Mouse (Mus musculus) kidney, postnatal 0 days (tissue): ENCODE data around the gene Csnk1g2. TPM values are rescaled to one million over a fixed set of nuclear protein-coding genes. Genes with fewer than 3 reads are reported as not detected.
"Not testable (repeated sequence)": the region's sequence is repeated elsewhere in the genome, so short reads cannot be mapped to it uniquely, and the experiment has no call there.

Experiments used
- ATAC-seq: fragments of 200-750 bp; cut with Nextera tagmentation; replicated peaks from 2 replicates; pipeline ENCODE4 v1.8.0; 2017; ENCODE audit warnings: low read depth, moderate number of reproducible peaks, moderate TSS enrichment, moderate library complexity; ENCODE audit not compliant: low FRiP score
- DNase-seq: peaks from one replicate; pipeline ENCODE4 v3.0.0-alpha.2; 2016; ENCODE audit warnings: low spot score
- H3K27ac ChIP-seq: fragments of 300-500 bp; sonication (generic); 2 replicates; pipeline ENCODE4 v1.5.1; 2014; ENCODE audit warnings: mild to moderate bottlenecking
- H3K27me3 ChIP-seq: fragments of 300-500 bp; sonication (generic); 2 replicates; pipeline ENCODE4 v1.6.1; 2014; ENCODE audit warnings: low read length, mixed read lengths; ENCODE audit not compliant: insufficient read depth
- H3K36me3 ChIP-seq: fragments of 300-500 bp; sonication (generic); 2 replicates; pipeline ENCODE4 v1.6.1; 2014; ENCODE audit warnings: low read length, mixed read lengths; ENCODE audit not compliant: insufficient read depth
- H3K4me1 ChIP-seq: fragments of 300-500 bp; sonication (generic); replicated peaks from 2 replicates; pipeline ENCODE4 v1.6.1; 2014; ENCODE audit warnings: antibody characterized with exemption, low read length, mixed read lengths; ENCODE audit not compliant: insufficient read depth
- H3K4me2 ChIP-seq: fragments of 300-500 bp; sonication (generic); 2 replicates; pipeline ENCODE4 v1.6.1; 2014; ENCODE audit warnings: mild to moderate bottlenecking, low read length, moderate library complexity, mixed read lengths
- H3K4me3 ChIP-seq: fragments of 300-500 bp; sonication (generic); replicated peaks from 2 replicates; pipeline ENCODE4 v1.5.1; 2014; ENCODE audit warnings: low read depth, low read length
- H3K9ac ChIP-seq: fragments of 300-500 bp; sonication (generic); 2 replicates; pipeline ENCODE4 v1.6.1; 2014; ENCODE audit warnings: low read depth, low read length
- H3K9me3 ChIP-seq: fragments of 300-500 bp; sonication (generic); replicated peaks from 2 replicates; pipeline ENCODE4 v1.6.1; 2016; ENCODE audit warnings: low read length, inconsistent platforms, mixed read lengths
- CTCF ChIP-seq: IDR thresholded peaks from 2 replicates; pipeline ENCODE4 v1.5.1; 2016; ENCODE audit warnings: antibody characterized with exemption, low read depth, mild to moderate bottlenecking, moderate library complexity
- WGBS: fragments of 180-500 bp; shearing (Covaris S2); extraction: QIAGEN DNeasy Blood & Tissue Kit; methylation state at CpG from one replicate; pipeline ENCODE4 v1.1.7; 2014; 5-methylcytosine and 5-hydroxymethylcytosine counted together
- polyA plus RNA-seq: library from polyadenylated mRNA; unstranded; fragments of >200 nt; fragmentation: Nextera tagmentation; extraction: Ambion mirVana; gene quantifications from 2 replicates; pipeline ENCODE4 v1.2.1, GENCODE M21; 2015

The Csnk1g2 gene
- polyA plus RNA-seq, 1 experiment from 2014 or later = 137 TPM

- TF ChIP-seq CTCF = no peak
- no peak for ATAC-seq
- no peak overlapping the region for H3K4me3 ChIP-seq
- H3K4me2 ChIP-seq = no peak overlapping the region
- H3K27ac ChIP-seq = 0 out of 2 replicates have a peak overlapping the region, but pooled peaks have one; percentile 5
- H3K9ac ChIP-seq = 0 out of 2 replicates have a peak overlapping the region, but pooled peaks have one; percentile 31
- peaks cover 31% of the 10 kb centered on the region; the same call in 1 of the 2 replicates for H3K4me1 ChIP-seq
- H3K36me3 ChIP-seq = peaks cover 3% of the 10 kb centered on the region; the same call in 1 of the 2 replicates
- H3K27me3 ChIP-seq = no peaks in the 10 kb centered on the region
- WGBS = 80% methylated on average over 9 of the region's 9 CpGs
- DNase-seq = no peak
- H3K9me3 ChIP-seq = no peaks in the 10 kb centered on the region
These were observed 6.3 kb downstream of the Csnk1g2 start for GRCm38 (mm10) chr10:80628925-80629324.

GRCm38 (mm10) chr10:80635345-80635744 is 12.7 kb downstream of the Csnk1g2 start:
- no peaks in the 10 kb centered on the region for H3K27me3 ChIP-seq
- no peak overlapping the region for H3K4me2 ChIP-seq
- no peak overlapping the region for H3K27ac ChIP-seq
- WGBS = 66% methylated on average over 6 of the region's 6 CpGs
- no peak overlapping the region for H3K4me3 ChIP-seq
- TF ChIP-seq CTCF = no peak
- no peak overlapping the region for H3K9ac ChIP-seq
- no peaks in the 10 kb centered on the region for H3K9me3 ChIP-seq
- no peak for DNase-seq
- H3K4me1 ChIP-seq = no peaks in the 10 kb centered on the region
- ATAC-seq = peak; percentile 7; the same call in 1 of the 2 replicates
- H3K36me3 ChIP-seq = peaks cover 56% of the 10 kb centered on the region

DNA sequence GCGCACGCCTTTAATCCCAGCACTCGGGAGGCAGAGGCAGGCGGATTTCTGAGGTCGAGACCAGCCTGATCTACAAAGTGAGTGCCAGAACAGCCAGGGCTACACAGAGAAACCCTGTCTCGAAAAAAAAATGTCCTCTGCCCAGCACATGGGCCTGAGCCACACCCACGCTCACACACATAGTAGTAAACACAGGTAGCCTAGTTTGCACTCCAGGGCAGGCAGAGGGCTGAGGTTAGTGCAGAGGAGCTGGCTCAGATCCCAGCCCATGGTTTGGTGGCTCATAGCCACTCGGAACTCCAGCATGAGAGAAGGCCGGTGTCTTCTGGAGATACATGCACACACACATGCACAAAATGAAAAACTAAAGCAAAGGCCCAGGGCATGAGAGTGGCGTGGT is 24.3 kb downstream of the Csnk1g2 start:
- DNase-seq (no peak), ATAC-seq (no peak)
- Histone ChIP-seq H3K27ac (no peak overlapping the region), H3K9me3 (no peaks in the 10 kb centered on the region), H3K27me3 (no peaks in the 10 kb centered on the region), H3K4me1 (0 out of 2 replicates have a peak, but pooled peaks cover 5% of the 10 kb centered on the region), H3K9ac (no peak overlapping the region), H3K4me3 (no peak overlapping the region), H3K36me3 (peaks cover 33% of the 10 kb centered on the region), H3K4me2 (no peak overlapping the region)
- 89% methylated on average over 10 of the region's 10 CpGs for WGBS
- TF ChIP-seq CTCF = no peak

DNA sequence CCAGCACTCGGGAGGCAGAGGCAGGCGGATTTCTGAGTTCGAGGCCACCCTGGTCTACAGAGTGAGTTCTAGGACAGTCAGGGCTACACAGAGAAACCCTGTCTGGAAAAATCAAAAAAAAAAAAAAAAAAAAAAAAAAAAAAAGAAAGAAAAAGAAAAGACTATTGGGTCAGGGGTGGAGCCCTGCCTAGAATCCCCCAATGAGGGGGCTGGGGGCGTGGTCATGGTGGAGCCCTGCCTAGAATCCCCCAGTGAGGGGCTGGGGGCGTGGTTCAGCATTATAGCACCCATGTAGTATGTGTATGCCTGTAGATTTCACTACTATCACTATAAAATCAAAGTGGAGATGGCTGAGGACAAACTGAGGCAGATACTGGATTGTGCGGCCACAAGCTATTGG is 27.3 kb downstream of the Csnk1g2 start:
- ATAC-seq, H3K4me2 ChIP-seq, H3K9me3 ChIP-seq, DNase-seq, H3K4me1 ChIP-seq, H3K9ac ChIP-seq, H3K27ac ChIP-seq, H3K4me3 ChIP-seq, H3K27me3 ChIP-seq: not testable (repeated sequence)
- WGBS = 91% methylated on average over 6 of the region's 6 CpGs
- peaks cover 11% of the 10 kb centered on the region; the same call in 1 of the 2 replicates for H3K36me3 ChIP-seq

DNA sequence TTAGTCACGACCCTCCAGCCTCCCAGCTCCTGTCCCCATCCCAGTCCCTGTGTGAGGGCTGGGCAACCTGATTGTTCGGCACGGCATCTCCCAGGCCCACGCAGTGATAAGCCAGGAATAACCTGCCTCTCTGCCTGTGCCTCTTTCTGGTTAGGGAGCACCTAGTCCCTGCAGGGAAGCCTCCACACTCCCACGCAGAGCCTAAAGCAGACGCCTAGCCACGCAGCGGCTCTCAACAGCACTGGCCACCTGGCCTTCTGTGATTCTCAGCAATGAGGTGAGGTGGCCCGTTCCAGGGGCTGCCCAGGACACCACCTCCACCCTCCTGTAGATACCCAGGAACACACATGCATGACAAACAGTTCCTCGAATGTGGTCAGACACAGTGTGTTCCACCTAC is 27.8 kb downstream of the Csnk1g2 start:
- no peak overlapping the region for H3K4me3 ChIP-seq
- peaks cover 14% of the 10 kb centered on the region; the same call in 1 of the 2 replicates for H3K4me1 ChIP-seq
- no peak overlapping the region for H3K9ac ChIP-seq
- H3K9me3 ChIP-seq = no peaks in the 10 kb centered on the region
- no peak overlapping the region for H3K4me2 ChIP-seq
- H3K27ac ChIP-seq = no peak overlapping the region
- no peaks in the 10 kb centered on the region for H3K27me3 ChIP-seq
- TF ChIP-seq CTCF = no peak
- no peak for ATAC-seq
- H3K36me3 ChIP-seq = peaks cover 7% of the 10 kb centered on the region; the same call in 1 of the 2 replicates
- DNase-seq = no peak
- WGBS = 81% methylated on average over 10 of the region's 10 CpGs

- 78% methylated on average over 6 of the region's 6 CpGs for WGBS
- no peak for DNase-seq
- H3K9me3 ChIP-seq = no peaks in the 10 kb centered on the region
- 0 out of 2 replicates have a peak overlapping the region, but pooled peaks have one; percentile 13 for H3K27ac ChIP-seq
- H3K4me1 ChIP-seq = peaks cover 21% of the 10 kb centered on the region; the same call in 1 of the 2 replicates
- no peak overlapping the region for H3K4me3 ChIP-seq
- no peak overlapping the region for H3K4me2 ChIP-seq
- 0 out of 2 replicates have a peak, but pooled peaks cover 6% of the 10 kb centered on the region for H3K36me3 ChIP-seq
- no peaks in the 10 kb centered on the region for H3K27me3 ChIP-seq
- no peak for ATAC-seq
- no peak for TF ChIP-seq CTCF
- H3K9ac ChIP-seq = 0 out of 2 replicates have a peak overlapping the region, but pooled peaks have one; percentile 23
These were observed 30.6 kb downstream of the Csnk1g2 start for GRCm38 (mm10) chr10:80653156-80653720.
